Mouse (Mus musculus): ENCODE data around the gene Best3. TPM values are rescaled to one million over a fixed set of nuclear protein-coding genes. Genes with fewer than 3 reads are reported as not detected.

Best3 gene
- polyA plus RNA-seq, 1 experiment from 2014 or later = 0.19 TPM

GRCm38 (mm10) chr10:116968741-116969140 lies 17.4 kb upstream of the Best3 start:
- Histone ChIP-seq H3K9ac (replicated peaks; ENCODE audit: low read depth, low read length) (no peak overlapping the region), H3K27me3 (ENCODE audit: control insufficient read depth, insufficient read depth, low read length) (no peaks in the 10 kb centered on the region), H3K4me2 (ENCODE audit: low read depth, low read length) (no peak overlapping the region), H3K27ac (ENCODE audit: low read depth, low read length) (no peak overlapping the region), H3K4me3 (ENCODE audit: low read depth, low read length) (no peak overlapping the region), H3K36me3 (ENCODE audit: control insufficient read depth, insufficient read depth, low read length) (no peaks in the 10 kb centered on the region), H3K4me1 (ENCODE audit: control insufficient read depth, insufficient read depth, low read length) (no peaks in the 10 kb centered on the region), H3K9me3 (ENCODE audit: control insufficient read depth, low read length) (no peaks in the 10 kb centered on the region)
- ATAC-seq (ENCODE audit: low read depth) = no peak
- 94% methylated on average over 4 of the region's 4 CpGs for WGBS

DNA sequence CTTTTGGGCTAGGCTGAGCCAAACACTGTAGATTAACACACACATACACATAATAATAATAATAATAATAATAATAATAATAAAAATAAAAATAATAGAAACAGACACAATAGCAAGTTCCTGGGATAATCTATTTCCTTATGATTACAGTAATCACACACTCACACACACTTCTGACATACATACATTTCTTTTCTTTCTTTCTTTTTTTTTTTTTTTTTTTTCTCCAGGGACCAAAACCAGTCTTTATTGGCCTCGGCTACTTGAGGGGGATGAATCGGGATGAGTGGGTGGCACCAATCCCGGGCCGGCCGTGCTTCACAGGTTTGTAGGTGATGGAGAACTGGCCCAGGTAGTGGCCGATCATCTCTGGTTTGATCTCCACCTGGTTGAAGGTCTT lies 13.6 kb upstream of the Best3 start, which contains the start of gene Gm10271:
TSS of gene Gm10271 (minus strand) at position 101 of the 400 bp plus-strand sequence.
- H3K9ac ChIP-seq (replicated peaks; ENCODE audit: low read depth, low read length) = no peak within 1 kb of the TSS
- H3K4me1 ChIP-seq (ENCODE audit: control insufficient read depth, insufficient read depth, low read length) = no peaks in the 10 kb centered on the region
- no peaks in the 10 kb centered on the region for H3K9me3 ChIP-seq (ENCODE audit: control insufficient read depth, low read length)
- no peak within 1 kb of the TSS for H3K4me2 ChIP-seq (ENCODE audit: low read depth, low read length)
- no peaks in the 10 kb centered on the region for H3K36me3 ChIP-seq (ENCODE audit: control insufficient read depth, insufficient read depth, low read length)
- no peak within 1 kb of the TSS for H3K4me3 ChIP-seq (ENCODE audit: low read depth, low read length)
- no peak for ATAC-seq (ENCODE audit: low read depth)
- no peaks in the 10 kb centered on the region for H3K27me3 ChIP-seq (ENCODE audit: control insufficient read depth, insufficient read depth, low read length)
- WGBS = 96% methylated on average over 6 of the region's 6 CpGs
- no peak within 1 kb of the TSS for H3K27ac ChIP-seq (ENCODE audit: low read depth, low read length)

DNA sequence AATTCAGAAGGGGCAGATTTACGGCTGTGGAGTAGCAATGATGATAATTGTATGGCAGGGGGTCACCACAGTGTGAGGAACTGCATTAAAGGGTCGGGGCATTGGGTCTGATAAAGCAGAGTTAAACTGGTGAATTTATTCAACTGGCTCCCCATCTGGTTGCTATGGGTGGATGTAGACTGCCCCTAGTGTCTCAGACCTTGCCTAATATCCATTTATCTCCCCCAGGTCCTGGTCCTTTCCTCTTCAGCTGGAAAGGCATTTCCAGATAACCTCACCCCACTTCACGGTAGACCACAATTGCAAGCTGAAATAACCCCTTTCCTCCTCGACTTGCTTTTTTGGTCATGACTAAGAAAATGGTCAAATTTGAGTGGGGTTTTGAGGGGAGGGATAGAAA lies 8.7 kb upstream of the Best3 start:
- H3K4me3 ChIP-seq (ENCODE audit: low read depth, low read length) = no peak overlapping the region
- H3K4me2 ChIP-seq (ENCODE audit: low read depth, low read length) = no peak overlapping the region
- no peaks in the 10 kb centered on the region for H3K27me3 ChIP-seq (ENCODE audit: control insufficient read depth, insufficient read depth, low read length)
- H3K27ac ChIP-seq (ENCODE audit: low read depth, low read length) = no peak overlapping the region
- no peak for ATAC-seq (ENCODE audit: low read depth)
- no peaks in the 10 kb centered on the region for H3K9me3 ChIP-seq (ENCODE audit: control insufficient read depth, low read length)
- 62% methylated on average over 4 of the region's 4 CpGs for WGBS
- H3K4me1 ChIP-seq (ENCODE audit: control insufficient read depth, insufficient read depth, low read length) = no peaks in the 10 kb centered on the region
- H3K9ac ChIP-seq (replicated peaks; ENCODE audit: low read depth, low read length) = no peak overlapping the region
- H3K36me3 ChIP-seq (ENCODE audit: control insufficient read depth, insufficient read depth, low read length) = no peaks in the 10 kb centered on the region

GRCm38 (mm10) chr10:116977858-116978257 lies 8.3 kb upstream of the Best3 start:
- H3K27ac ChIP-seq (ENCODE audit: low read depth, low read length) = no peak overlapping the region
- no peaks in the 10 kb centered on the region for H3K9me3 ChIP-seq (ENCODE audit: control insufficient read depth, low read length)
- 91% methylated on average over 2 of the region's 2 CpGs for WGBS
- no peak overlapping the region for H3K4me2 ChIP-seq (ENCODE audit: low read depth, low read length)
- no peaks in the 10 kb centered on the region for H3K36me3 ChIP-seq (ENCODE audit: control insufficient read depth, insufficient read depth, low read length)
- no peaks in the 10 kb centered on the region for H3K4me1 ChIP-seq (ENCODE audit: control insufficient read depth, insufficient read depth, low read length)
- no peak overlapping the region for H3K9ac ChIP-seq (replicated peaks; ENCODE audit: low read depth, low read length)
- no peak for ATAC-seq (ENCODE audit: low read depth)
- H3K4me3 ChIP-seq (ENCODE audit: low read depth, low read length) = no peak overlapping the region
- H3K27me3 ChIP-seq (ENCODE audit: control insufficient read depth, insufficient read depth, low read length) = no peaks in the 10 kb centered on the region

DNA sequence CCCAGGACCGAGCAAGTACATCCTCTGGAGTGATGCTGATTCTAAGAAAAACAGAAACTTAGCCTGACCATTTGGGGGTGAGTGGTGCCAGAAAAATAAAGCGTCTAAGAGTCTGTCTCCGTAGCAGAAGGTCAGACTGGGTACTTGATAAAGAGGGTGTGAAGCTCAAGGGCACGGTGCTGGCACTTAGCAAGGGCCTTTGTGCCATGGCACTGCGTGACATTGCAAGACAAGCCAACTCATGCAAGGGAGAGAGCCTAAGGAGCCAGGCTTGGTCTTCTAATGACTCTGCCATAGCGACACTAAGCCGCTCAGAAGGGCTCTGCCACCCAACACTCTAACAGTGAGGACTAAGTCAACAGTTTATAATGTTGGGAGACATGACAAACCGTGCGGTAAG lies 7.3 kb upstream of the Best3 start:
- ATAC-seq (ENCODE audit: low read depth) = no peak
- no peaks in the 10 kb centered on the region for H3K4me1 ChIP-seq (ENCODE audit: control insufficient read depth, insufficient read depth, low read length)
- H3K9me3 ChIP-seq (ENCODE audit: control insufficient read depth, low read length) = no peaks in the 10 kb centered on the region
- H3K4me2 ChIP-seq (ENCODE audit: low read depth, low read length) = no peak overlapping the region
- no peaks in the 10 kb centered on the region for H3K27me3 ChIP-seq (ENCODE audit: control insufficient read depth, insufficient read depth, low read length)
- H3K9ac ChIP-seq (replicated peaks; ENCODE audit: low read depth, low read length) = no peak overlapping the region
- WGBS = 94% methylated on average over 9 of the region's 9 CpGs
- H3K4me3 ChIP-seq (ENCODE audit: low read depth, low read length) = no peak overlapping the region
- no peak overlapping the region for H3K27ac ChIP-seq (ENCODE audit: low read depth, low read length)
- H3K36me3 ChIP-seq (ENCODE audit: control insufficient read depth, insufficient read depth, low read length) = no peaks in the 10 kb centered on the region

DNA sequence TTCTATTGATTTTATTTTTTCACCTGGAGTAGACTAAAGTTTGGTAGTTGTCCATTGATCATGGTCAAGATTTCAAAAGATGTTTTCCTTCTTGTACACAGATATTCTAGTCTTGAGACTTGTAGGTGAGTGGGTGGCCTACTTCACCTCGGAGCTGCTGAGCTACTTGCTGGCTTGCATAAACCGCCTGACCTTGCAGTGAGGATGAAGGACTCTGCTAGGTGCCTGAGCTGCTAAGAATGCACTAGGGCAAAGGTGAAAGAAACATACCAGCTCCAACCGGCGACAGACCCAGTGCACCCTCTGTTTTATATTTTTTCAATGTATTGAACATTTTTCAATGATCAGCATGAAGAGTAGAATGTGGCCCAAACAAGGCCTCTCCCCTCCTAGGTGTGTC lies 5.8 kb upstream of the Best3 start:
- H3K9me3 ChIP-seq (ENCODE audit: control insufficient read depth, low read length) = no peaks in the 10 kb centered on the region
- no peak for ATAC-seq (ENCODE audit: low read depth)
- H3K9ac ChIP-seq (replicated peaks; ENCODE audit: low read depth, low read length) = no peak overlapping the region
- no peak overlapping the region for H3K27ac ChIP-seq (ENCODE audit: low read depth, low read length)
- 88% methylated on average over 4 of the region's 4 CpGs for WGBS
- no peak overlapping the region for H3K4me2 ChIP-seq (ENCODE audit: low read depth, low read length)
- no peaks in the 10 kb centered on the region for H3K4me1 ChIP-seq (ENCODE audit: control insufficient read depth, insufficient read depth, low read length)
- H3K4me3 ChIP-seq (ENCODE audit: low read depth, low read length) = no peak overlapping the region
- H3K36me3 ChIP-seq (ENCODE audit: control insufficient read depth, insufficient read depth, low read length) = no peaks in the 10 kb centered on the region
- no peaks in the 10 kb centered on the region for H3K27me3 ChIP-seq (ENCODE audit: control insufficient read depth, insufficient read depth, low read length)

DNA sequence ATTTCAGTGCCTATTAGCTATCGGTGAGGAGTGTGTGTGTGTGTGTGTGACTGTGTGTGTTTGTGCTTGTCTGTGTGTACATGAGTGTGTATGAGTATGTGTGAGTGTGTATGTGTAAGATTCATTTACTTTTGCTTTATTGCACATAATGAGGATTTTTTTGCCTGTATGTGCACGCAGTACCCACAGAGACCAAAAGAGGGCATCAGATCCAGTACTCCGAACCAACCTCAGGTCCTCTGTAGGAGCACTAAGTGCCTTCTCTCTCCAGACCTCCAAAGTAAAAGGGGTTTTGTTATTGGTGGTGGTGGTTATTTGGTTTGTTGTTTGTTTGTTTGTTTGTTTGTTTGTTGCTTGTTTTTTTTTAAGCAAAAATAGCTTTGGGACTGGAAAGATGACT lies 5.2 kb upstream of the Best3 start:
- H3K27ac ChIP-seq (ENCODE audit: low read depth, low read length) = no peak overlapping the region
- H3K9ac ChIP-seq (replicated peaks; ENCODE audit: low read depth, low read length) = no peak overlapping the region
- 74% methylated on average over 3 of the region's 3 CpGs for WGBS
- H3K9me3 ChIP-seq (ENCODE audit: control insufficient read depth, low read length) = no peaks in the 10 kb centered on the region
- no peaks in the 10 kb centered on the region for H3K36me3 ChIP-seq (ENCODE audit: control insufficient read depth, insufficient read depth, low read length)
- no peaks in the 10 kb centered on the region for H3K27me3 ChIP-seq (ENCODE audit: control insufficient read depth, insufficient read depth, low read length)
- no peak overlapping the region for H3K4me3 ChIP-seq (ENCODE audit: low read depth, low read length)
- no peak for ATAC-seq (ENCODE audit: low read depth)
- H3K4me1 ChIP-seq (ENCODE audit: control insufficient read depth, insufficient read depth, low read length) = no peaks in the 10 kb centered on the region
- no peak overlapping the region for H3K4me2 ChIP-seq (ENCODE audit: low read depth, low read length)

DNA sequence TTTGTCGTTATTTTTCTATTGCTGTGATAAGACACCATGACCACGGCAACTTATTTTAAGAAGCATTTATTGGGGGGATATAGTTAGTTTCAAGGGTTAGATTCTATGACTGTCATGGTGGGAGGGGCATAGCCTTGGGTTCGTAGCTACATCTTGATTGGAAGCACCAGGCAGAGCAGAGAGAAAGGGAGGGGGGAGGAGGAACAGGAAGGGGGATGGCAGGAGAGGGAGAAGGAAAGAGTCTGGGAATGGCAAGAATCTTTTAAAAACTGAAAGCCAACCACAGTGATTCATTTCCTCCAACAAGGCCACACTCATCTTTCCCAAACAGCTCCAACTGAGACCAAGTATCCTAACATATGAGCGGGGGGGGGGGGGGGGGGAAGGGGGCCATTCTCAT lies 3.6 kb upstream of the Best3 start:
- H3K9ac ChIP-seq (replicated peaks; ENCODE audit: low read depth, low read length) = no peak overlapping the region
- H3K27me3 ChIP-seq (ENCODE audit: control insufficient read depth, insufficient read depth, low read length) = no peaks in the 10 kb centered on the region
- no peak for ATAC-seq (ENCODE audit: low read depth)
- H3K4me1 ChIP-seq (ENCODE audit: control insufficient read depth, insufficient read depth, low read length) = peaks cover 11% of the 10 kb centered on the region; the same call in 1 of the 2 replicates
- H3K9me3 ChIP-seq (ENCODE audit: control insufficient read depth, low read length) = no peaks in the 10 kb centered on the region
- H3K27ac ChIP-seq (ENCODE audit: low read depth, low read length) = no peak overlapping the region
- no peaks in the 10 kb centered on the region for H3K36me3 ChIP-seq (ENCODE audit: control insufficient read depth, insufficient read depth, low read length)
- no peak overlapping the region for H3K4me2 ChIP-seq (ENCODE audit: low read depth, low read length)
- no peak overlapping the region for H3K4me3 ChIP-seq (ENCODE audit: low read depth, low read length)
- WGBS = 72% methylated on average over 4 of the region's 4 CpGs

- 48% methylated on average over 12 of the region's 12 CpGs for WGBS
- H3K4me1 ChIP-seq (ENCODE audit: control insufficient read depth, insufficient read depth, low read length) = peaks cover 11% of the 10 kb centered on the region; the same call in 1 of the 2 replicates
- no peak for ATAC-seq (ENCODE audit: low read depth)
- no peaks in the 10 kb centered on the region for H3K27me3 ChIP-seq (ENCODE audit: control insufficient read depth, insufficient read depth, low read length)
- H3K27ac ChIP-seq (ENCODE audit: low read depth, low read length) = no peak overlapping the region
- no peaks in the 10 kb centered on the region for H3K36me3 ChIP-seq (ENCODE audit: control insufficient read depth, insufficient read depth, low read length)
- no peak overlapping the region for H3K9ac ChIP-seq (replicated peaks; ENCODE audit: low read depth, low read length)
- H3K4me2 ChIP-seq (ENCODE audit: low read depth, low read length) = no peak overlapping the region
- no peaks in the 10 kb centered on the region for H3K9me3 ChIP-seq (ENCODE audit: control insufficient read depth, low read length)
- no peak overlapping the region for H3K4me3 ChIP-seq (ENCODE audit: low read depth, low read length)
Measured at GRCm38 (mm10) chr10:116984836-116985235, 1.3 kb upstream of the Best3 start.

- Histone ChIP-seq H3K9me3 (ENCODE audit: control insufficient read depth, low read length) (no peaks in the 10 kb centered on the region), H3K4me2 (ENCODE audit: low read depth, low read length) (no peak overlapping the region), H3K27me3 (ENCODE audit: control insufficient read depth, insufficient read depth, low read length) (no peaks in the 10 kb centered on the region), H3K36me3 (ENCODE audit: control insufficient read depth, insufficient read depth, low read length) (no peaks in the 10 kb centered on the region), H3K4me3 (ENCODE audit: low read depth, low read length) (no peak overlapping the region), H3K4me1 (ENCODE audit: control insufficient read depth, insufficient read depth, low read length) (no peaks in the 10 kb centered on the region), H3K27ac (ENCODE audit: low read depth, low read length) (no peak overlapping the region), H3K9ac (replicated peaks; ENCODE audit: low read depth, low read length) (no peak overlapping the region)
- 88% methylated on average over 8 of the region's 8 CpGs for WGBS
- no peak for ATAC-seq (ENCODE audit: low read depth)
Measured at GRCm38 (mm10) chr10:116993971-116994370, 7.9 kb downstream of the Best3 start.

All from neural tube, embryonic 14.5 days (tissue).